Mouse (Mus musculus) subcutaneous adipose tissue, adult 2 months (tissue): Measurements from ENCODE around the gene Oat. TPM values are rescaled to one million over a fixed set of nuclear protein-coding genes. Genes with fewer than 3 reads are reported as not detected.

Experiments used
- polyA plus RNA-seq: library from polyadenylated mRNA; depleted of rRNA; stranded (reverse); fragments of >200 nt; gene quantifications from 2 replicates; pipeline ENCODE4 v1.2.3, GENCODE M21; 2012; ENCODE audit warnings: low replicate concordance; rRNA removed

Gene Oat
- polyA plus RNA-seq, result 116 and 163 TPM in 2 replicates

GRCm38 (mm10) chr7:132576116-132576650 lies at the start of gene Oat:
TSS of gene Oat (minus strand) at chr7:132576398.

GRCm38 (mm10) chr7:132610468-132611318 lies 34.5 kb upstream of the Oat start, which contains the start of gene Lhpp:
TSS of gene Lhpp (plus strand) at chr7:132610638.

GRCm38 (mm10) chr7:132599071-132599975 lies 23.1 kb upstream of the Oat start, which contains the start of gene Nkx1-2:
TSS of gene Nkx1-2 (minus strand) at chr7:132599637.

Other genes starting within 250 kb of the Oat start
- 0.06 and 0.09 TPM in 2 replicates for gene Nkx1-2, start 23.2 kb upstream of the Oat start, polyA plus RNA-seq
- gene Lhpp, start 34.2 kb upstream of the Oat start, polyA plus RNA-seq, result 31.6 and 78.5 TPM in 2 replicates
- gene Fam53b, start 237.5 kb upstream of the Oat start, polyA plus RNA-seq, result 49.8 and 54.8 TPM in 2 replicates